Mouse (Mus musculus) MEL (cell line): Measurements from ENCODE around the gene Rapgef1.

ENCODE experiments used
- BHLHE40 ChIP-seq: IDR thresholded peaks from 2 replicates; pipeline ENCODE4 v1.6.1; 2012; ENCODE audit warnings: low read depth, mild to moderate bottlenecking, inconsistent platforms, low read length, improper control_type of control experiment, borderline replicate concordance
- CHD2 ChIP-seq: IDR thresholded peaks from 2 replicates; pipeline ENCODE4 v1.6.1; 2011; ENCODE audit warnings: low read length, improper control_type of control experiment
- CTCF ChIP-seq, 3 experiments: IDR thresholded peaks in 2 of 3; conservative IDR thresholded peaks in 1 of 3; 2 replicates each; pipeline ENCODE4 v1.5.1; 2011 to 2012; ENCODE audit warnings: low read length in 3 of 3, low read depth in 2 of 3, mild to moderate bottlenecking in 2 of 3, improper control_type of control experiment in 1 of 3, inconsistent platforms in 1 of 3, mixed read lengths in 1 of 3, moderate library complexity in 1 of 3; ENCODE audit not compliant: control insufficient read depth in 1 of 3, insufficient read depth in 1 of 3, poor library complexity in 1 of 3, severe bottlenecking in 1 of 3
- ELF1 ChIP-seq: IDR thresholded peaks from 2 replicates; pipeline ENCODE4 v1.6.1; 2014; ENCODE audit warnings: low read depth, mild to moderate bottlenecking, inconsistent platforms, low read length, improper control_type of control experiment, moderate library complexity
- GATA1 ChIP-seq: IDR thresholded peaks from 2 replicates; pipeline ENCODE4 v1.6.1; 2011; ENCODE audit warnings: low read depth, low read length, improper control_type of control experiment
- MAX ChIP-seq: IDR thresholded peaks from 2 replicates; pipeline ENCODE4 v1.6.1; 2011; ENCODE audit warnings: low read length, improper control_type of control experiment
- MAZ ChIP-seq: IDR thresholded peaks from 2 replicates; pipeline ENCODE4 v1.6.1; 2012; ENCODE audit warnings: low read depth, mild to moderate bottlenecking, inconsistent platforms, low read length, improper control_type of control experiment
- MEF2A ChIP-seq: IDR thresholded peaks from 2 replicates; pipeline ENCODE4 v1.6.1; 2014; ENCODE audit warnings: low read depth, mild to moderate bottlenecking, inconsistent platforms, low read length, improper control_type of control experiment; ENCODE audit not compliant: poor library complexity, insufficient replicate concordance, severe bottlenecking; ENCODE audit errors: extremely low read depth
- USF2 ChIP-seq, 2 experiments: IDR thresholded peaks; 2 replicates each; pipeline ENCODE4 v1.6.1; 2011 to 2012; ENCODE audit warnings: improper control_type of control experiment in 2 of 2, low read length in 2 of 2, borderline replicate concordance in 1 of 2, inconsistent platforms in 1 of 2, low read depth in 1 of 2, mild to moderate bottlenecking in 1 of 2; ENCODE audit not compliant: insufficient read depth in 1 of 2
- ZMIZ1 ChIP-seq: IDR thresholded peaks from 2 replicates; pipeline ENCODE4 v1.6.1; 2012; ENCODE audit warnings: low read depth, mild to moderate bottlenecking, inconsistent platforms, low read length, improper control_type of control experiment, moderate library complexity

DNA sequence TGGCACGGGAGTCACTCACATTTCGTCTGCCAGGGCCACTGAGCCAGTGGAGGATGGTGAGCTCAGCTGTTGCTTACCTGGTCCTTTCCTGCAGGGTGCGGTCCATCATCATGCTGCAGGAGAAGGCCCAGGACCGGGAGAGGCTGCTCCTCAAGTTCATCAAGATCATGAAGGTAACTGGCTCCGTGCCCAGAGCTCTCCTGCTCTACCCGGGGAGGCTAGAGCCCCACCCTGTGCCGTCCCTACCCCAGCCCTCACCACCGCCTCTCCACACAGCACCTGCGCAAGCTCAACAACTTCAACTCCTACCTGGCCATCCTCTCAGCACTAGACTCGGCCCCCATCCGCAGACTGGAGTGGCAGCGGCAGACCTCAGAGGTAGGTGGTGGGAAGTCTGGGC, 116.2 kb downstream of the Rapgef1 start:
- TF ChIP-seq GATA1 (no peak), CTCF (IDR thresholded peaks at IDR 0.05 in 2 of 3, conservative IDR thresholded peaks at IDR 0.05 in 1 of 3; ENCODE audit: control insufficient read depth in 1 of 3, insufficient read depth in 1 of 3, low read depth in 2 of 3, low read length in 3 of 3, poor library complexity in 1 of 3, severe bottlenecking in 1 of 3) (no peak), MAX (no peak), CHD2 (no peak), ELF1 (no peak), MEF2A (no peak), BHLHE40 (no peak), MAZ (no peak), ZMIZ1 (no peak), USF2 (IDR thresholded peaks at IDR 0.05; ENCODE audit: borderline replicate concordance in 1 of 2, insufficient read depth in 1 of 2, low read depth in 1 of 2, low read length in 2 of 2) (no peak)
